In genomic region chr10:69212542-69213440, GRCm38 (mm10) we compare ENCODE assay signal across 8 mouse cellular contexts. TPM values are rescaled to one million over a fixed set of nuclear protein-coding genes. Genes with fewer than 3 reads are reported as not detected.
DNase-seq lines count a peak whose midpoint lies in the region; ATAC-seq and TF ChIP-seq lines count a peak whose summit lies in the region.

Gene A930033H14Rik, minus strand, starts transcription at chr10:69213098.

- peak within 1 kb of the TSS; percentile 96 for H3K9ac ChIP-seq in embryonic facial prominence, embryonic 12.5 days
- peak within 1 kb of the TSS; percentile 93 for H3K9ac ChIP-seq in limb, embryonic 13.5 days
- peak within 1 kb of the TSS; percentile 97 for H3K9ac ChIP-seq in midbrain, embryonic 14.5 days (replicated peaks; ENCODE audit: low read length)

- peaks cover 15% of the 10 kb centered on the region for H3K36me3 ChIP-seq in embryonic facial prominence, embryonic 12.5 days
- H3K36me3 ChIP-seq in limb, embryonic 13.5 days, result peaks cover 29% of the 10 kb centered on the region
- 0 out of 2 replicates have a peak, but pooled peaks cover 5% of the 10 kb centered on the region for H3K36me3 ChIP-seq in midbrain, embryonic 14.5 days (ENCODE audit: control insufficient read depth, insufficient read depth, low read length)
- H3K36me3 ChIP-seq in small intestine, adult 2 months (ENCODE audit: control insufficient read depth, insufficient read depth, low read length), result no peaks in the 10 kb centered on the region

- 1% methylated on average over 64 of the region's 84 CpGs for WGBS in embryonic facial prominence, embryonic 12.5 days
- WGBS in limb, embryonic 13.5 days, result under 1% methylated on average over 84 of the region's 84 CpGs
- under 1% methylated on average over 82 of the region's 84 CpGs for WGBS in midbrain, embryonic 14.5 days
- under 1% methylated on average over 84 of the region's 84 CpGs for WGBS in small intestine, adult 2 months

- peak within 1 kb of the TSS; percentile 78 for H3K4me3 ChIP-seq in embryonic facial prominence, embryonic 12.5 days
- peak within 1 kb of the TSS; percentile 78 for H3K4me3 ChIP-seq in limb, embryonic 13.5 days
- peak within 1 kb of the TSS; percentile 73 for H3K4me3 ChIP-seq in midbrain, embryonic 14.5 days (replicated peaks; ENCODE audit: low read depth, low read length)
- peak within 1 kb of the TSS; percentile 71 for H3K4me3 ChIP-seq in small intestine, adult 2 months (ENCODE audit: low read depth, low read length)

- no peak; the same call in 1 of the 2 replicates for TF ChIP-seq POLR2A in small intestine, adult 2 months (IDR thresholded peaks at IDR 0.05; ENCODE audit: low read depth, low read length)

- DNase-seq in adrenal gland, postnatal 25 days, result peak; percentile 89
- DNase-seq in heart, adult 8-10 months (ENCODE audit: low spot score), result peak; percentile 87
- peak; percentile 85 for DNase-seq in kidney, adult 9 months
- peak; percentile 90 for DNase-seq in midbrain, embryonic 14.5 days

- peaks cover 9% of the 10 kb centered on the region for H3K4me1 ChIP-seq in embryonic facial prominence, embryonic 12.5 days
- peaks cover 15% of the 10 kb centered on the region for H3K4me1 ChIP-seq in limb, embryonic 13.5 days
- peaks cover 10% of the 10 kb centered on the region for H3K4me1 ChIP-seq in midbrain, embryonic 14.5 days (ENCODE audit: control insufficient read depth, insufficient read depth, low read length)
- H3K4me1 ChIP-seq in small intestine, adult 2 months (ENCODE audit: control insufficient read depth, insufficient read depth, insufficient read length, low read length), result peaks cover 3% of the 10 kb centered on the region; the same call in 1 of the 2 replicates

- peak within 1 kb of the TSS; percentile 99 for H3K27ac ChIP-seq in embryonic facial prominence, embryonic 12.5 days
- H3K27ac ChIP-seq in limb, embryonic 13.5 days, result peak within 1 kb of the TSS; percentile 99
- H3K27ac ChIP-seq in midbrain, embryonic 14.5 days (replicated peaks; ENCODE audit: low read depth, low read length), result peak within 1 kb of the TSS; percentile 99
- peak within 1 kb of the TSS; percentile 68 for H3K27ac ChIP-seq in small intestine, adult 2 months (ENCODE audit: insufficient read depth, low read depth, low read length)

- H3K27me3 ChIP-seq in embryonic facial prominence, embryonic 12.5 days, result no peaks in the 10 kb centered on the region
- H3K27me3 ChIP-seq in limb, embryonic 13.5 days, result no peaks in the 10 kb centered on the region
- H3K27me3 ChIP-seq in midbrain, embryonic 14.5 days (ENCODE audit: control insufficient read depth, insufficient read depth, low read length), result no peaks in the 10 kb centered on the region
- no peaks in the 10 kb centered on the region for H3K27me3 ChIP-seq in small intestine, adult 2 months (ENCODE audit: control insufficient read depth, insufficient read depth, low read length)

- no peaks in the 10 kb centered on the region for H3K9me3 ChIP-seq in embryonic facial prominence, embryonic 12.5 days
- peaks cover 3% of the 10 kb centered on the region; the same call in 1 of the 2 replicates for H3K9me3 ChIP-seq in limb, embryonic 13.5 days
- peaks cover 3% of the 10 kb centered on the region; the same call in 1 of the 2 replicates for H3K9me3 ChIP-seq in midbrain, embryonic 14.5 days (ENCODE audit: control insufficient read depth, low read length)

- no peak for TF ChIP-seq CTCF in small intestine, adult 2 months (IDR thresholded peaks at IDR 0.05; ENCODE audit: extremely low read depth, insufficient read length, insufficient replicate concordance, low read depth, low read length)

- peak; percentile 85 for ATAC-seq in embryonic facial prominence, embryonic 12.5 days (ENCODE audit: insufficient number of reproducible peaks, insufficient read depth, low FRiP score, low TSS enrichment)
- peak; percentile 88 for ATAC-seq in limb, embryonic 13.5 days (ENCODE audit: low FRiP score, low read depth)
- ATAC-seq in midbrain, embryonic 14.5 days (ENCODE audit: low FRiP score, low TSS enrichment), result peak; percentile 91
- no peak for ATAC-seq in erythroid progenitor cell, adult 5-6 weeks (replicated peaks; ENCODE audit: low FRiP score, poor library complexity, severe bottlenecking)

- peak within 1 kb of the TSS; percentile 81 for H3K4me2 ChIP-seq in embryonic facial prominence, embryonic 12.5 days (replicated peaks)
- peak within 1 kb of the TSS; percentile 86 for H3K4me2 ChIP-seq in limb, embryonic 13.5 days (replicated peaks)
- H3K4me2 ChIP-seq in midbrain, embryonic 14.5 days (ENCODE audit: low read length), result peak within 1 kb of the TSS; percentile 79

RNA-seq across cellular contexts. Expression of gene A930033H14Rik, which starts in this region (rescaled TPM):
- total RNA-seq in adrenal gland, postnatal 25 days (2021), result 3.2 and 5.5 TPM in 2 replicates
- polyA plus RNA-seq in embryonic facial prominence, embryonic 12.5 days (2016; fragmentation: Nextera tagmentation; extraction: Ambion mirVana), result 3.0 and 3.3 TPM in 2 replicates
- total RNA-seq in heart, adult 8-10 months (2022), result 1 to 10 TPM in 2 of 4 experiments, under 1 TPM in 2; 0.75 to 1.7 (median 1.1) TPM
- polyA plus RNA-seq in limb, embryonic 13.5 days (2015; fragmentation: Nextera tagmentation; extraction: Ambion mirVana), result 2.7 and 3.1 TPM in 2 replicates
- polyA plus RNA-seq in midbrain, embryonic 14.5 days (2014; fragmentation: Nextera tagmentation; extraction: Ambion mirVana), result 1.1 and 1.3 TPM in 2 replicates
- polyA plus RNA-seq in small intestine, adult 2 months (2012; rRNA removed), result 0.35 TPM in 1 of 2 replicates, not detected in the other
- total RNA-seq in erythroid progenitor cell, adult 5-6 weeks (2015; ENCODE audit: low replicate concordance), result not detected in 2 replicates
- total RNA-seq in erythroid progenitor cell, adult 5-6 weeks (2017; ENCODE audit: low replicate concordance), result 0.15 TPM in 1 of 2 replicates, not detected in the other
